Mouse (Mus musculus) heart, embryonic 10.5 days (tissue): ENCODE measurements at regions not wholly inside any gene's neighbourhood (a gene's known extent, or its start where the extent isn't known, plus 50 kb on each side); places are given as distances from the start of the nearest gene placed in this dataset.

Experiments
- DNase-seq: peaks from one replicate; pipeline ENCODE4 v3.0.0-alpha.2; 2017; ENCODE audit warnings: low spot score
- H3K27ac ChIP-seq: fragments of 300-500 bp; sonication (generic); 2 replicates; pipeline ENCODE4 v1.5.1; 2016; ENCODE audit warnings: mild to moderate bottlenecking
- H3K27me3 ChIP-seq: fragments of 300-500 bp; sonication (generic); 2 replicates; pipeline ENCODE4 v1.6.1; 2016; ENCODE audit warnings: mild to moderate bottlenecking; ENCODE audit not compliant: poor library complexity, insufficient read depth, severe bottlenecking
- H3K36me3 ChIP-seq: fragments of 300-500 bp; sonication (generic); 2 replicates; pipeline ENCODE4 v1.6.1; 2016; ENCODE audit warnings: mild to moderate bottlenecking, moderate library complexity
- H3K4me1 ChIP-seq: fragments of 300-500 bp; sonication (generic); 2 replicates; pipeline ENCODE4 v1.6.1; 2016; ENCODE audit warnings: mild to moderate bottlenecking
- H3K4me3 ChIP-seq: fragments of 300-500 bp; sonication (generic); 2 replicates; pipeline ENCODE4 v1.5.1; 2016; ENCODE audit warnings: mild to moderate bottlenecking, moderate library complexity
- H3K9me3 ChIP-seq: fragments of 300-500 bp; sonication (generic); 2 replicates; pipeline ENCODE4 v1.6.1; 2016; ENCODE audit warnings: mild to moderate bottlenecking, moderate library complexity
- WGBS: fragments of 180-500 bp; shearing (Covaris S2); methylation state at CpG from one replicate; pipeline ENCODE4 v1.1.7; 2016; 5-methylcytosine and 5-hydroxymethylcytosine counted together

DNA sequence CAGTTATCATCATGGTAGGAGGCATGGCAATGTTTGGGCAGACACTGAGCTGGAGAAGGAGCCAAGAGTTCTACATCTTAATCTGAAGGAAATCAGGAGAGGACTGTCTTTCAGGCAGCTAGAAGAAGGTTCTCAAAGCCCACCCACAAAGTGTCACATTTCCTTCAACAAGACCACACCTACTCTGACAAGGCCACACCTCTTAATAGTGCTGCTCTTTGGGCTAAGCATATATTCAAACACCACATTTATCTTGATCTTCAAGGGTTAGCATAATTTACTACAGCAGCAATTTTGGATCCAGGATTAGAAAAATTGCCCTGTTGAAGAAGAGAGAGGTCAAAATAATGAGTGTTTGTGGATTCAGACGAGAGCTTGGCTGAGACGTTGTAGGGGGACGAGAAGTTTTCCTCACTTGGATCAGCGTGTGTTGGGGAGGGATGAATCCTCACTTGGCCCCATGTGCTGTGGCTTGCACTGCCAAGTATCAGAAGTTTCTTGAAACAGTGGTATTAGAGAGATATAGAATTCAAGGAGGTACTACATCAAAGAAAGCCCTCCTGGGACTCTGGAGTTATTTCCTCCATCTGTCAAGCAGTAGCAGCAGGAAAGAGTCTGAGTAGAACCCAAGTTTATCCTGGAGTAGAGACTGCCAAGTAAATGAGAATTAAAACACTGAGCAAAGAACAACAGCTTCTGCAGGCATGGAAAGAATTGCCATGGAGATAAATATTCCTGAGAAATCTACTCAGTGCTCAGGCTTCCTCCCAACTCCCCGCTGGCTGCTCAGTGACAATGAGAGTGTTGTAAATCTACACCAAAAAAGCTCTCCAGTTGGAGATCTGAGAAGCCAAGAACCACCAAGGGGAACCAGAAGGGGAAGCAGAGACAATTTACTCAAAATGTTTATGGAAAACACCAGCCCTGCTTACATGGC lies 549.3 kb downstream of the Dhx35 start:
- Histone ChIP-seq H3K27ac (no peak overlapping the region), H3K27me3 (no peaks in the 10 kb centered on the region), H3K4me1 (no peaks in the 10 kb centered on the region), H3K36me3 (no peaks in the 10 kb centered on the region), H3K4me3 (no peak overlapping the region), H3K9me3 (no peaks in the 10 kb centered on the region)
- 71% methylated on average over 5 of the region's 5 CpGs for WGBS
- DNase-seq: no peak

DNA sequence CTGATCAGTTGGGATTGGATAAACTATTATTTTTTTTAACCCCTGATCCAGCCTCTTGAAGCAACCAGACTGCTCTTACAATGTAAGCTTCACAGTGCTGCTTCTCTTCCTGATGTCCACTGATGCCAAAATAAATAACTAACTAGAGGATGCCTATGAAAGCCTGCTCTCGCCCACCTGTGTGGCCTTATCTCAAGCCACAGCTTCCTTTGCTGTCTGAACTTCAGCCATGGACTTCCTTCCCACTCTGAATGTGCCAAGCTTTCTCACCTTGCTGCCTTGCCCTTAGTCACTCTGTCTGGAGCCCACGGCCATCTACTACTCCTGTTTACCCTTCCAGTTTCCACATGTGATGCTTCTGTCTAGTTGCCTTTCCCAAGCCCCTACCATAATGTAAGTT lies 559.6 kb downstream of the Dhx35 start:
- 60% methylated on average over 2 of the region's 2 CpGs for WGBS
- no peak overlapping the region for H3K27ac ChIP-seq
- H3K36me3 ChIP-seq: no peaks in the 10 kb centered on the region
- no peak overlapping the region for H3K4me3 ChIP-seq
- DNase-seq: no peak
- no peaks in the 10 kb centered on the region for H3K4me1 ChIP-seq
- H3K27me3 ChIP-seq: no peaks in the 10 kb centered on the region
- no peaks in the 10 kb centered on the region for H3K9me3 ChIP-seq

DNA sequence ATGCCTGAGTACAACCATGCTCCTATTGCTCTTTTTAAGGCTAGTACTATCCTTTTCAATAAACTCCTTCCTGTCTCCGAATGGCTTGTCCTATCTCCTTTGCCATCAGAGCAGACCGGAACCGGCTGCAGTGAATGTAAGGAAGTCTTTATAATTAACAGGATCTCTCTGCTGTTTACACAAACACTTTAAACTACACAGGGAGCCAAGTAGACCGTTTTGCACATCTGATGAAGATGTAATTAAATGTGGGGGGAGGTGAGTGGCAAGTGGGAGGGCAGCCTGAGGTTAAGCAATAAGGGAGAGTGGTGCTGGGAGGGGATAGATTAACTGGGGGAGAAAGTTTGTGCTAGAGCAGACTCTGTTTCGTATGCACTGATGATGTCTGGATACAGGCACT lies 561.9 kb downstream of the Dhx35 start:
- no peak for DNase-seq
- H3K27ac ChIP-seq: no peak overlapping the region
- no peaks in the 10 kb centered on the region for H3K4me1 ChIP-seq
- no peaks in the 10 kb centered on the region for H3K27me3 ChIP-seq
- no peak overlapping the region for H3K4me3 ChIP-seq
- 34% methylated on average over 5 of the region's 5 CpGs for WGBS
- no peaks in the 10 kb centered on the region for H3K36me3 ChIP-seq
- no peaks in the 10 kb centered on the region for H3K9me3 ChIP-seq

GRCm38 (mm10) chr2:159361371-159361770 lies 566.8 kb downstream of the Dhx35 start:
- 60% methylated on average over 3 of the region's 3 CpGs for WGBS
- no peaks in the 10 kb centered on the region for H3K4me1 ChIP-seq
- no peak overlapping the region for H3K4me3 ChIP-seq
- DNase-seq: no peak
- no peak overlapping the region for H3K27ac ChIP-seq
- H3K36me3 ChIP-seq: no peaks in the 10 kb centered on the region
- no peaks in the 10 kb centered on the region for H3K27me3 ChIP-seq
- no peaks in the 10 kb centered on the region for H3K9me3 ChIP-seq

DNA sequence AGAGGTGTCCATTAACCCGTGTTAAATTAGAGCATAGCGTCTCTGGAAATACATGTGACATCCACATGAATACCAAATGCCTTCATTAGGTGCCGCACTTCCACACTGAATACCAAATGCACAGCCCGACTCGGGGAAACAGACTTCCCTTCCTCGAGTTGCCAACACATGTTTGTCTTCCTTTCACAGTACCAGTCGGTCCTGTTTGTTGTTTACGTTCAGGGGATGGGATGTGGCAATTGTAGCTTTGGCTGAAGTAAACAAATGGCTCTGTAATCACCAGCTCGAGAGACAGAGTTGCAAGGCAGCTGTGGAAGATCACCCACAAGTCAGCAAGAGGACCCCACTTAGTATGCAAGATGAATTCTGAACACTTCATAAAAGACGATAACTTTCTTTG lies 598.3 kb downstream of the Dhx35 start:
- Histone ChIP-seq H3K27ac (no peak overlapping the region), H3K4me1 (no peaks in the 10 kb centered on the region), H3K4me3 (no peak overlapping the region), H3K27me3 (no peaks in the 10 kb centered on the region), H3K9me3 (no peaks in the 10 kb centered on the region), H3K36me3 (no peaks in the 10 kb centered on the region)
- WGBS: 60% methylated on average over 10 of the region's 10 CpGs
- no peak for DNase-seq

DNA sequence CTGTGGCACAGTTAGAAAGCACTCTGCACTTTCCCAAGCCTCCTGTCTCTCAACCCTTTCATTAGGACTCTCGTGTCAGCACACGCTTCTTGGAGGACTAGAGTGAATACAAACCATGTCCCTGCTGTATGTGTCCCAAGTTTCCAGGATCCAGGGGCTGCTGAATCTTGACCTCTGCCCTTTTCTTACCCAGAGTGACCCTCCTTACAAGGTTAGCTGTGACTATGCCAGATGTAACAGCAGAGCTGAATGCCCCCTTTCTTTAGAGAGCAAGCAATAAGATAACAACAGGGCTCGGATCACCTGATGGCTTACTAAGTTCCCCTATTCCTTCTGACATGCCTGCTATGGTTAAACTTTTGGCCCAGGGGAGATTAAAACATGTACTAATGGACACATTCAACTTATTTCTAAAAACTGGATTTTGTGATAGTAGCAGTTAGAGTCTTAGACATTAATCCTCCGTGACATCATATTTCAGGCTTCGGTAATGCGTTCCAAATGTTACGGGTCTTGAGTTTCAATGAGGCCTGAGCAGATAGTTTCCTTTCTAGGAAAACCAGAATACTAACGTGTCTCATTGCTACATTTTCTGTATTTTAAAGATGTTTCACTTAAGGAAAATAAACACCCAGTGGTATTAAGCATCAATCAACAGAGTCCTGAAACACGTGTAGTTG lies 607.0 kb downstream of the Dhx35 start:
- DNase-seq: no peak

GRCm38 (mm10) chr2:159404940-159405339 lies 610.3 kb downstream of the Dhx35 start:
- Histone ChIP-seq H3K27ac (no peak overlapping the region), H3K9me3 (no peaks in the 10 kb centered on the region), H3K4me1 (no peaks in the 10 kb centered on the region), H3K36me3 (no peaks in the 10 kb centered on the region), H3K27me3 (no peaks in the 10 kb centered on the region), H3K4me3 (no peak overlapping the region)
- 64% methylated on average over 1 of the region's 1 CpGs for WGBS
- no peak for DNase-seq

More for the DNA sequence above, 607.0 kb downstream of the Dhx35 start:
- Histone ChIP-seq H3K9me3 (no peaks in the 10 kb centered on the region), H3K27ac (no peak overlapping the region), H3K36me3 (no peaks in the 10 kb centered on the region), H3K4me1 (no peaks in the 10 kb centered on the region), H3K27me3 (no peaks in the 10 kb centered on the region), H3K4me3 (no peak overlapping the region)
- WGBS: 75% methylated on average over 9 of the region's 9 CpGs

- Histone ChIP-seq H3K4me3 (no peak overlapping the region), H3K9me3 (no peaks in the 10 kb centered on the region), H3K27me3 (no peaks in the 10 kb centered on the region), H3K4me1 (no peaks in the 10 kb centered on the region), H3K36me3 (no peaks in the 10 kb centered on the region), H3K27ac (no peak overlapping the region)
- WGBS: 58% methylated on average over 1 of the region's 1 CpGs
- no peak for DNase-seq
Measured at GRCm38 (mm10) chr2:159414599-159414998, 620.0 kb downstream of the Dhx35 start.

- Histone ChIP-seq H3K4me1 (peaks cover 5% of the 10 kb centered on the region; the same call in 1 of the 2 replicates), H3K4me3 (no peak overlapping the region), H3K9me3 (no peaks in the 10 kb centered on the region), H3K27ac (no peak overlapping the region), H3K27me3 (no peaks in the 10 kb centered on the region), H3K36me3 (no peaks in the 10 kb centered on the region)
- WGBS: 70% methylated on average over 7 of the region's 7 CpGs
- no peak for DNase-seq
Measured at GRCm38 (mm10) chr2:159418371-159418940, 623.8 kb downstream of the Dhx35 start.

DNA sequence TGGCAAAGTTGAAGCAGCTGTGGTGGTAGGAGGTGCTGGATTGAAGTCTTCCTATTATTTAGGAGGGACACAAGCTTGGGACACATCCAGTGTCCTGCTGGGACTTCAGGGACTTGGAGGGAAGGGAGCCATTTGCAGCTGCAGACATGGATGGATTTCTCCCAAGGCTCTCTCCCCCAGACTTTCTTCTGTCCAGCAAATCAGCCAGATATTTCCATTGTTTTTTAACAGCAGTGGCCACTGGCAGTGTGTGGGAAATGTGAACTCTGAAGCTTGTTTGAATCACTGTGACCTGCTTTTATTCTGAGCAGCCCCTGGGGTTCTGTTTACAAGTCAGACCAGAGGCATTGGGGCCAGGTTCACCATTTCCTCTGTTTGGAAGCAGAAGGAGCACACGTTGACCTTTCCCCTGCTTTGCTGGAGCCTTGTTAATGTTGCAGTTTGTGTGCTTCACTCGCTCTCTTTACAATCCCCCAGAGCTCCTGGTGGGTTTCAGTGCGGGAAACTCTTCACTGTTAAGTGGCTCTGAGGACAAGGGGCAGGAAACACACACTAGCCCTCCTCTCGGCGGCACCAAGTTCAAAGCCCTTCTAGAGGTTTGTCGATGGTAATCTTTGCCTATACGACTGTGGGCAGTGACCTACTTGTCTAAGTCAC lies 627.8 kb downstream of the Dhx35 start:
- H3K27ac ChIP-seq: no peak overlapping the region
- no peak for DNase-seq

GRCm38 (mm10) chr2:159428201-159428600 lies 633.6 kb downstream of the Dhx35 start:
- no peaks in the 10 kb centered on the region for H3K27me3 ChIP-seq
- H3K36me3 ChIP-seq: no peaks in the 10 kb centered on the region
- no peaks in the 10 kb centered on the region for H3K9me3 ChIP-seq
- H3K27ac ChIP-seq: no peak overlapping the region
- 44% methylated on average over 1 of the region's 1 CpGs for WGBS
- DNase-seq: peak; percentile 11
- H3K4me1 ChIP-seq: peaks cover 5% of the 10 kb centered on the region; the same call in 1 of the 2 replicates
- H3K4me3 ChIP-seq: no peak overlapping the region

More for the DNA sequence above, 627.8 kb downstream of the Dhx35 start:
- no peak overlapping the region for H3K4me3 ChIP-seq
- peaks cover 11% of the 10 kb centered on the region for H3K4me1 ChIP-seq
- no peaks in the 10 kb centered on the region for H3K36me3 ChIP-seq
- WGBS: 32% methylated on average over 7 of the region's 7 CpGs
- H3K9me3 ChIP-seq: no peaks in the 10 kb centered on the region
- no peaks in the 10 kb centered on the region for H3K27me3 ChIP-seq

- WGBS: 75% methylated on average over 5 of the region's 5 CpGs
Measured at GRCm38 (mm10) chr2:159430577-159431329, 636.1 kb downstream of the Dhx35 start.

More at GRCm38 (mm10) chr2:159430577-159431329, 636.1 kb downstream of the Dhx35 start:
- Histone ChIP-seq H3K36me3 (no peaks in the 10 kb centered on the region), H3K27ac (no peak overlapping the region), H3K4me3 (no peak overlapping the region), H3K4me1 (no peaks in the 10 kb centered on the region), H3K9me3 (no peaks in the 10 kb centered on the region), H3K27me3 (no peaks in the 10 kb centered on the region)
- peak; percentile 41 for DNase-seq
